Mouse (Mus musculus) bone marrow, adult 2 months (tissue): Measurements from ENCODE around the gene Hoxc13. TPM values are rescaled to one million over a fixed set of nuclear protein-coding genes. Genes with fewer than 3 reads are reported as not detected.

ENCODE experiments used
- H3K27ac ChIP-seq: fragments of 200-500 bp; 2 replicates; pipeline ENCODE4 v1.5.1; 2012; ENCODE audit warnings: low read depth, mild to moderate bottlenecking, control low read depth, inconsistent platforms, low read length; ENCODE audit not compliant: control insufficient read depth, poor library complexity, insufficient read depth
- H3K4me1 ChIP-seq: fragments of 200-500 bp; 2 replicates; pipeline ENCODE4 v1.6.1; 2011; ENCODE audit warnings: low read length; ENCODE audit not compliant: control insufficient read depth, insufficient read depth
- H3K4me3 ChIP-seq: fragments of 200-500 bp; replicated peaks from 2 replicates; pipeline ENCODE3; 2011; ENCODE audit warnings: mild to moderate bottlenecking, low read depth, low read length, control low read depth; ENCODE audit not compliant: control insufficient read depth
- CTCF ChIP-seq: fragments of 200-500 bp; IDR thresholded peaks from 2 replicates; pipeline ENCODE4 v1.5.1; 2011; ENCODE audit warnings: low read length, control low read depth; ENCODE audit not compliant: control insufficient read depth, insufficient read depth
- POLR2A ChIP-seq: fragments of 200-500 bp; IDR thresholded peaks from 2 replicates; pipeline ENCODE4 v1.6.1; 2011; ENCODE audit warnings: low read depth, mild to moderate bottlenecking, control low read depth, low read length, borderline replicate concordance; ENCODE audit not compliant: control insufficient read depth
- WGBS: fragments of 180-500 bp; shearing (Covaris S2); methylation state at CpG from one replicate; pipeline ENCODE4 v1.1.7; 2018; 5-methylcytosine and 5-hydroxymethylcytosine counted together
- polyA plus RNA-seq: library from polyadenylated mRNA; stranded (reverse); fragments of >200 nt; gene quantifications from 2 replicates; pipeline ENCODE4 v1.2.4, GENCODE M21; 2011; ENCODE audit warnings: low replicate concordance; ENCODE audit not compliant: missing spikeins, insufficient read depth, insufficient read length

Hoxc13 gene
- polyA plus RNA-seq, 1 experiment, result not detected

DNA sequence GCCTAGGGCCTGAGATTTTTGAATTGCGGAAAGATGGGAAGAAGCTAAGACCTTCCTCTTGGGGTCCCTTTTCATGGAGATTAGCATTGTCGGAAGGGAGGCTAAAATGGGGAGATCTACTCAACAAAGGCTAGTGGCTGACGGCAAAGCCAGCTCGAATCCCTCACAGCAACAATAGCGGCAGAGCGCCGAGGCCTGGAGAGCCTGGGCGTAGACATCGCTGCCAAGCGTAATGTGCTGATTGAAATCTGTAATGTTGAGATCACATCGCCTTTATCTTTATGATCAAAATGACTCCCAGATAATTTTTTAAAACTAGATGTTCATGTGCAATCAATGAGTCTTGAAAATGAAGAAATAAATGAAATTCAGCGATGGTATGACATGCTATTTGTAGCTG, 13.5 kb downstream of the Hoxc13 start:
- Histone ChIP-seq H3K4me1 (no peaks in the 10 kb centered on the region), H3K27ac (no peak overlapping the region), H3K4me3 (no peak overlapping the region)
- 8% methylated on average over 12 of the region's 12 CpGs for WGBS
- no peak for TF ChIP-seq CTCF
- no peak for TF ChIP-seq POLR2A

DNA sequence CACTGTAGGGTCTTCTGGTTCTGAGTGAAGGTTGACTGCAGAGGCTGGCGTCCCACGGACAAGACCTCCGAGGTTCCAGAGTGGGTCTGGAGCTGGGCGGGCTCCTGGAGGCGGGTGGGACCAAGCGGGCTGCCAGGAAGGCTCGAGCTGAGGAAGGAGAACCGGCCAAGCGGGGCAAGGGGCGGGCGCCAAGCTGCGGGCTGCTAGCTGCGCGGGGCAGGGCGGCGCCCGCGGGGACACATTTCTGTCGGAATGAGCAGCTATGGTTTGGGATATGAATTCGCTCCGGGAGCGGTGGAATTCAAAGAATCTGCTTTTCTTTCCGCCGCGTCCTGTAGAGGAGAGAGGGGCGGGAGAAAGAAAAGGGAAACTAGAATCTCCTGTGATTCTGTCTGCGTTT, 14.0 kb downstream of the Hoxc13 start:
- Histone ChIP-seq H3K4me3 (no peak overlapping the region), H3K4me1 (no peaks in the 10 kb centered on the region), H3K27ac (no peak overlapping the region)
- TF ChIP-seq CTCF (no peak), POLR2A (no peak)
- 3% methylated on average over 27 of the region's 27 CpGs for WGBS

DNA sequence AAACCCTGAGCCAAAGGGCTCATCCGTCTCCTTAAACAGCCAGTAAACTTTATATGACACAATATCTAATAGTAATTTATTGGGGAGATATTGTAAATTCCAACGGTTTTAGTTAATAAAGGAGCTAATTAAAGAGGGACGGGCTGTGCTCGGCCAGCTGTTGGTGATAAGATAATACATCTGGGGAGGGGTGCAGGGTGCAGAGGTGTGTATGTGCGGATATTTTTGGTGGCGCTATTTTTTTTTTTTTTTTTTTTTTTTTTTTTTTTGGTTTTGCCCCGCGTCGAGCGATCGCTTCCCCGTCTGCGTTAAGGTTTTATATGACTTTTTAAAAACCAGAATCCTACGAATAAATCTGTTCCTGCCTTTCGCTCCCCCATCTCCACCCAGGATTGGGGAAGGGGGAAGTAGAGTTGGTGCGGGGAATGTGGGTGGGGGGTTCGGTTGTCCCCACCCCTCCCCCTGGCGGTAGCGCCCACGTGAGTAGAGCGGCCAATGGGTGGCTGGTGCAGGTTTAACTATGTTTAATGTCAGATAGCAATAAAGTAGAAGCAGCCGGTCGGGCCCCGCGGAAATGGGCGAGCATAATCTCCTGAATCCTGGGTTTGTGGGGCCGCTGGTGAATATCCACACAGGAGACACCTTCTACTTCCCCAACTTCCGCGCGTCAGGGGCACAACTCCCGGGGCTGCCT, 15.5 kb downstream of the Hoxc13 start, which contains the start of gene Hoxc12:
Gene Hoxc12, plus strand, starts transcription at position 479 of the 694 bp plus-strand sequence.
- Histone ChIP-seq H3K27ac (no peak within 1 kb of the TSS; the same call in 1 of the 2 replicates), H3K4me1 (no peaks in the 10 kb centered on the region), H3K4me3 (no peak within 1 kb of the TSS)
- TF ChIP-seq POLR2A (no peak), CTCF (no peak)
- 6% methylated on average over 31 of the region's 31 CpGs for WGBS

DNA sequence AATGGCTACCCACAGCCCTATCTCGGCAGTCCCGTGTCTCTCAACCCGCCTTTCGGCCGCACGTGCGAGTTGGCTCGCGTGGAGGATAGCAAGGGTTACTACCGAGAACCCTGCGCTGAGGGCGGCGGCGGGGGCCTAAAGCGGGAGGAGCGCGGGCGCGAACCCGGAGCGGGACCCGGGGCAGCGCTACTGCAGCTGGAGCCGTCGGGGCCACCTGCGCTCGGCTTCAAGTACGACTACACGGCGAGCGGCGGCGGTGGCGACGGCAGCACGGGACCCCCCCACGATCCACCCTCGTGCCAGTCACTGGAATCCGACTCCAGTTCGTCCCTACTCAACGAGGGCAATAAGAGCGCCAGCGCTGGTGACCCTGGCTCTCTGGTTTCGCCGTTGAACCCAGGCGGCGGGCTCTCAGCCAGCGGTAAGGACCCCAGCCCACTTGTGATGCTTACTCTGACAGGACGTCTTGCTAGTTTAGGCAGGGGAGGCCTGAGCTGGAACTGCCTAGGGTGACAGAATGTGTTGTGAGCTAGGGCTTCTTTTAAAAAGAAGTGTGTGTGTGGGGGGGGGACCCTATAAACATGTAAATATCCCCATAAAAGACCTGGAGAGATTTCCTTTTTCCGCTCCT, 16.2 kb downstream of the Hoxc13 start:
- H3K27ac ChIP-seq, result no peak overlapping the region; the same call in 1 of the 2 replicates
- no peaks in the 10 kb centered on the region for H3K4me1 ChIP-seq
- TF ChIP-seq CTCF, result no peak
- no peak for TF ChIP-seq POLR2A
- WGBS, result 8% methylated on average over 50 of the region's 50 CpGs
- no peak overlapping the region for H3K4me3 ChIP-seq

DNA sequence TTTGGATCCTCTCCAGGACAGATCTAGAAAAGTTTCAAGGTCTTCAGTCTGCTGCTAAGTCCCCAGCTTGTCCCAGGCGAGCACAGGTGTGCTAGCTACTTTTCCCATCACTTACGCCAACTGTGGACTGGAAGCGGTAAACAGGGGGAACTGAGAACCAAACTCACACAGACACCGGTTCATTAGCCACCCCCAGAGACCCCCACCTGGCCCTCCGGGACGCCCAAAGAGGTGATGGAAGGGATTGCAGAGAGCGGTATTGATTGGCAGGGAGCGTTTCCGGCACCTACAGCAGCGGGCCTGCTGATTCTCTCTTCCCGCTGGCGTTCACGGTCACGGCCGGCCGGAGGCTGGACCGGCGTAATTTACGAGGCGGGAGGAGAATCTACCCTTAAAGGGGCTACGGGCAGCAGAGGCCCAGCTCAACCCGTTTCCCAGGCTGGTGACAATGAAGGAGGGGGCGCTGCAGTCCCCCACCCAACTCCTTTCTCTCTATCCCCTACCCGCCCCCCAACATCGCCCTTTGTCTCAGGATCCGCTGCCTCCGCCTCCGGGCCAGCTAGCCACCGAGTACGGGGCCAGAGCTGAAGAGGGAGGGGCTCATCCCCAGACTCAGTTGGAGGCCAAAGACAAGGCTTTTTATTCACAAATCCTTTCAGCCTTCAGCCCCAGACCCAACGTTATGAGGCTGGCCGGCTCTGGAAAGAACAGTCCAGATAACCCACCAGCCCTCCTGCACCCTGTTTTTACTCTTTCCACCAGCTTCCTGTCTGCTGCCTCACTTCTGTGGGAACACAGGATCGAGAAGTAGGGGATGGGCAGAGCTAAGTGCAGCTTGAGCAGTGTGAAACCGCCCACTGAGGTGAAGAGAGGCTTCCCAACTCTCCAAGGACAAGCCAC, 18.6 kb downstream of the Hoxc13 start:
- 6% methylated on average over 34 of the region's 34 CpGs for WGBS

DNA sequence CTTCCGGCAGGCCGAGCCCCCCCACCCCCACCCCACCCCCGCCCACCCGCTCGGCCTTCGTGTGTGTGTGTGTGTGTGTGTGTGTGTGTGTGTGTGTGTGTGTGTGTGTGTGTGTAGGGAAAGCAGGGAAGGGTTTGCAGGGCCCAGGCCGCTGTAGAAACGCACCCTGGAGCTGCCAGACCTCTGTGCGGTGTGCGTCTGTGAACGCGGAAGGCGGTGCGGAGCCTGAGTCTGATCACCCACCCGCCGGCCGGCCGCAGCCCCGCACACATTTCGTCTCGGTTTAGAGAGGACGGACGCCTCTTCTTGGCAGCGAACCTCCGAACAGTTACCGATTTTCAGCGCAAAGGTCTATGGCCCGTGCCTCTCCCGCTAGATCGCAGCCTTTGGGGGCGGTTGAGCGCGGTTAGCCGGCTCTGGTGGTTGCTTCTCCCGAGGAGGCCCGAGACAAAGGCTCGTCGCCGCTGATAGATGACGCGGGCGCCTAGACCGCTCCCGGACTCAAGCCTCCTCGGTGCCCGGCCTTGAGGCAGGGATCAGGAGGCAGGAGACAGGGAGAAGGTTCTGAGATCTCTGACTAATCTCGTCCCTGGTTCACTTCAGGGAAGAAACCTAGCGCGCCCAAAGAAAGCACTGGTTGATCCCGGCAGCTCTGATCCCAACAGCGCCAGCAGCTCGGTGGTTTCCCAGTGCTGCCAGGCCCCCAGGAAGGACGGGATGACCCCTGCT, 22.0 kb downstream of the Hoxc13 start:
- WGBS, result 4% methylated on average over 51 of the region's 53 CpGs
- H3K27ac ChIP-seq, result no peak overlapping the region; the same call in 1 of the 2 replicates
- no peaks in the 10 kb centered on the region for H3K4me1 ChIP-seq
- TF ChIP-seq POLR2A (no peak), CTCF (no peak)
- no peak overlapping the region for H3K4me3 ChIP-seq

More for the DNA sequence above, 18.6 kb downstream of the Hoxc13 start:
- H3K27ac ChIP-seq, result no peak overlapping the region; the same call in 1 of the 2 replicates
- H3K4me3 ChIP-seq, result no peak overlapping the region
- TF ChIP-seq POLR2A (no peak), CTCF (no peak)
- no peaks in the 10 kb centered on the region for H3K4me1 ChIP-seq

DNA sequence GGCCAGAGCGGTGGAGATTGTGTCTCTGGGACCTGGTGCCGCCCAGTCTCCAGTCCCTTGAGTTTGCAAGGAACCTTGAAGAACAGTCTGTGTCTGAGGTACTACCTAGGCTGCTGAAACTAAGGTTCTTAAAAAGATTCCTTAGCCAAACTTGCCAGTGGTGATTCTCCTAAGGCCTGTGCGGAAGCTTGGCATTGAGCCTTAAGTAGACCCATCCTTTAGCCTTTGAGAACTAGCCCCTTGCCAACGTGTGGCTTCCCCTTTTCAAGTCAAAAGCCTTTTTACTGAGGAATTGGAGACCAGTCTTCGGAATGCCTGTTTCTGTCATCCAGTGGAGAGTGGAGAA, 22.5 kb downstream of the Hoxc13 start:
- no peak for TF ChIP-seq CTCF
- no peak for TF ChIP-seq POLR2A
- Histone ChIP-seq H3K4me1 (no peaks in the 10 kb centered on the region), H3K4me3 (no peak overlapping the region), H3K27ac (no peak overlapping the region)
- WGBS, result 8% methylated on average over 5 of the region's 5 CpGs
